In the genomic region with DNA sequence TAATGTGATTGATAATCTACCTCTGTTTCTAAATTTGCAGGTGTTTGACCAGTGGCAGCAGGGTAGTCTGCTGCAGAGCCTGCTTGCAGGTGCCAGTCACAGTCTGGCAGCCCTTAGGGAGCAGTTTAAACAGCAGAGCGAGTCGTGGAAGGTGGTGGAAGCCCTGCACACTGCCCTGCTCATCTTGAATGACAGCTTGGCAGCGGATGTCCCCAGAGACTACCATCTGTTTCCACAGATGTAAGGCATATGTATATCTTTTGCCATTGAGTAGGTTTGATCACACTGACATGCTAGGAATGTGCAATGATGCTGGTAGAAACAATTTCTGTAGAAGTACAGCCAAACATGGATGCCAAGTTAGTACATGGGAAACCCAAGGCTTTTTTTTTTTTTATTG, we compare ENCODE assay signal across 25 mouse cellular contexts.
DNase-seq lines count a peak whose midpoint lies in the region; ATAC-seq and TF ChIP-seq lines count a peak whose summit lies in the region.
"Had no signal": no experiment of that assay in that cellular context is flagged by ENCODE, and none has a peak within 500 bp of the region (broad histone marks: within the 10 kb centered on the region; RNA-seq: fewer than 3 reads in every experiment).

No protein-coding gene starts in this region.

- H3K27ac ChIP-seq in hindbrain, postnatal 0 days = no peak overlapping the region
- no peak overlapping the region for H3K27ac ChIP-seq in hindbrain, embryonic 12.5 days
- H3K27ac ChIP-seq in forebrain, postnatal 0 days (ENCODE audit: low read depth, low read length) = no peak overlapping the region
- H3K27ac ChIP-seq: embryonic facial prominence, embryonic 13.5 days; heart, embryonic 13.5 days; hindbrain, embryonic 13.5 days; layer of hippocampus, adult 2 months; midbrain, embryonic 10.5 days had no signal

- no peaks in the 10 kb centered on the region for H3K36me3 ChIP-seq in hindbrain, postnatal 0 days (ENCODE audit: insufficient read depth, low read length)
- H3K36me3 ChIP-seq in hindbrain, embryonic 12.5 days = no peaks in the 10 kb centered on the region
- H3K36me3 ChIP-seq in forebrain, postnatal 0 days (ENCODE audit: insufficient read depth) = no peaks in the 10 kb centered on the region
- H3K36me3 ChIP-seq: embryonic facial prominence, embryonic 13.5 days; heart, embryonic 13.5 days; hindbrain, embryonic 13.5 days; midbrain, embryonic 10.5 days had no signal

- WGBS in hindbrain, postnatal 0 days = 55% methylated on average over 3 of the region's 3 CpGs
- 57% methylated on average over 3 of the region's 3 CpGs for WGBS in hindbrain, embryonic 12.5 days
- WGBS in forebrain, postnatal 0 days = 51% methylated on average over 3 of the region's 3 CpGs

- no peaks in the 10 kb centered on the region for H3K27me3 ChIP-seq in hindbrain, postnatal 0 days (ENCODE audit: insufficient read depth, low read length)
- no peaks in the 10 kb centered on the region for H3K27me3 ChIP-seq in hindbrain, embryonic 12.5 days
- no peaks in the 10 kb centered on the region for H3K27me3 ChIP-seq in forebrain, postnatal 0 days (ENCODE audit: insufficient read depth, low read length)
- H3K27me3 ChIP-seq: embryonic facial prominence, embryonic 13.5 days; heart, embryonic 13.5 days; hindbrain, embryonic 13.5 days had no signal

- ATAC-seq in hindbrain, postnatal 0 days = no peak
- no peak for ATAC-seq in hindbrain, embryonic 12.5 days (ENCODE audit: low FRiP score)
- ATAC-seq in forebrain, postnatal 0 days = peak; percentile 71
- ATAC-seq: activated CD4-positive, CD25-positive, alpha-beta regulatory T cell, adult 4 months; liver, postnatal 0 days; lung, postnatal 0 days had no signal

- no peaks in the 10 kb centered on the region for H3K9me3 ChIP-seq in hindbrain, postnatal 0 days (ENCODE audit: low read length)
- H3K9me3 ChIP-seq in hindbrain, embryonic 12.5 days (replicated peaks) = no peaks in the 10 kb centered on the region
- H3K9me3 ChIP-seq in forebrain, postnatal 0 days (ENCODE audit: low read length) = no peaks in the 10 kb centered on the region
- H3K9me3 ChIP-seq: embryonic facial prominence, embryonic 13.5 days; heart, embryonic 13.5 days; hindbrain, embryonic 13.5 days; midbrain, embryonic 10.5 days had no signal

- H3K4me2 ChIP-seq in hindbrain, postnatal 0 days (ENCODE audit: low read depth, low read length) = no peak overlapping the region
- H3K4me2 ChIP-seq in hindbrain, embryonic 12.5 days (replicated peaks) = no peak overlapping the region
- no peak overlapping the region for H3K4me2 ChIP-seq in forebrain, postnatal 0 days (ENCODE audit: low read depth)
- H3K4me2 ChIP-seq: embryonic facial prominence, embryonic 13.5 days; heart, embryonic 13.5 days; hindbrain, embryonic 13.5 days; liver, embryonic 11.5 days had no signal

- H3K4me3 ChIP-seq in hindbrain, postnatal 0 days (ENCODE audit: low read length) = no peak overlapping the region
- H3K4me3 ChIP-seq in hindbrain, embryonic 12.5 days = no peak overlapping the region
- H3K4me3 ChIP-seq in forebrain, postnatal 0 days (ENCODE audit: low read depth, low read length) = no peak overlapping the region
- H3K4me3 ChIP-seq: embryonic facial prominence, embryonic 13.5 days; erythroblast, embryonic 14.5 days; heart, embryonic 13.5 days; hindbrain, embryonic 13.5 days; layer of hippocampus, adult 2 months; midbrain, embryonic 10.5 days had no signal

- H3K9ac ChIP-seq in hindbrain, postnatal 0 days (replicated peaks; ENCODE audit: low read length) = no peak overlapping the region
- no peak overlapping the region for H3K9ac ChIP-seq in hindbrain, embryonic 12.5 days
- H3K9ac ChIP-seq in forebrain, postnatal 0 days = no peak overlapping the region
- H3K9ac ChIP-seq: embryonic facial prominence, embryonic 13.5 days; heart, embryonic 13.5 days; hindbrain, embryonic 13.5 days; liver, postnatal 0 days had no signal

- H3K4me1 ChIP-seq in hindbrain, postnatal 0 days (ENCODE audit: insufficient read depth, low read length) = no peaks in the 10 kb centered on the region
- H3K4me1 ChIP-seq in hindbrain, embryonic 12.5 days = no peaks in the 10 kb centered on the region
- no peaks in the 10 kb centered on the region for H3K4me1 ChIP-seq in forebrain, postnatal 0 days (ENCODE audit: insufficient read depth)
- H3K4me1 ChIP-seq: embryonic facial prominence, embryonic 13.5 days; heart, embryonic 13.5 days; hindbrain, embryonic 13.5 days; midbrain, embryonic 10.5 days had no signal

- DNase-seq in hindbrain, postnatal 0 days (ENCODE audit: low spot score) = peak; percentile 3
- DNase-seq in right cerebral cortex, adult 18-20 months = peak; percentile 5
- DNase-seq in right cerebral cortex, postnatal 4 days = no peak
- DNase-seq in forebrain, postnatal 0 days = peak; percentile 18
- peak; percentile 5 to 18 for DNase-seq in layer of hippocampus, postnatal 36 days
- DNase-seq in liver = no peak
- DNase-seq: adrenal gland, adult 8-10 months; cerebellum, adult 2 months; cerebellum, postnatal 25 days; gastrocnemius, postnatal 25 days; heart, adult 18-20 months; heart, postnatal 14 days; kidney, adult 8-10 months; kidney, postnatal 10 days; liver, postnatal 0 days had no signal

- no peak for TF ChIP-seq CTCF in hindbrain, postnatal 0 days (IDR thresholded peaks at IDR 0.05; ENCODE audit: low read depth)
- no peak for TF ChIP-seq CTCF in forebrain, postnatal 0 days (IDR thresholded peaks at IDR 0.05; ENCODE audit: low read depth)

Comparison
In these comparisons a context has a peak if more than half of its experiments do, and no peak if none do; other contexts are left out.
1. DNase-seq: peak in hindbrain, postnatal 0 days (single experiment), right cerebral cortex, adult 18-20 months (single experiment), forebrain, postnatal 0 days (single experiment) and layer of hippocampus, postnatal 36 days (2 of 2); none in right cerebral cortex, postnatal 4 days (single experiment) and liver (single experiment).